Mouse (Mus musculus) lung, postnatal 14 days (tissue): ENCODE results near the gene Arhgef1.
"Not testable (repeated sequence)": the region's sequence is repeated elsewhere in the genome, so short reads cannot be mapped to it uniquely, and the experiment has no call there.

Source experiments
- DNase-seq: peaks from one replicate; pipeline ENCODE4 v3.0.0; 2021

Arhgef1 gene

GRCm38 (mm10) chr7:24890281-24891216, 12.2 kb upstream of the Arhgef1 start:
- peak; percentile 80 for DNase-seq

GRCm38 (mm10) chr7:24891241-24892124, 11.2 kb upstream of the Arhgef1 start:
- no peak for DNase-seq

GRCm38 (mm10) chr7:24892125-24892583, 10.6 kb upstream of the Arhgef1 start:
- DNase-seq, result no peak

- not testable (repeated sequence) for DNase-seq
These were observed 7.0 kb upstream of the Arhgef1 start for GRCm38 (mm10) chr7:24895749-24896148.

- DNase-seq, result no peak
These were observed 6.4 kb upstream of the Arhgef1 start for GRCm38 (mm10) chr7:24896269-24896668.

- no peak for DNase-seq
These were observed 5.5 kb upstream of the Arhgef1 start, which contains the start of gene Cd79a for GRCm38 (mm10) chr7:24897224-24897623. Cd79a (plus strand) TSS chr7:24897381.

- DNase-seq, result no peak
These were observed 4.8 kb upstream of the Arhgef1 start for GRCm38 (mm10) chr7:24897959-24898358.

GRCm38 (mm10) chr7:24901114-24901513, 1.6 kb upstream of the Arhgef1 start:
- DNase-seq, result no peak

- DNase-seq, result no peak
These were observed 870 bp upstream of the Arhgef1 start for GRCm38 (mm10) chr7:24901842-24902241.

GRCm38 (mm10) chr7:24902264-24902629, 465 bp upstream of the Arhgef1 start:
- no peak for DNase-seq

- DNase-seq, result no peak
These were observed 723 bp downstream of the Arhgef1 start for GRCm38 (mm10) chr7:24903444-24903825.

- DNase-seq, result peak; percentile 97
These were observed 1.4 kb downstream of the Arhgef1 start for GRCm38 (mm10) chr7:24904070-24904483.

GRCm38 (mm10) chr7:24904936-24905335, 2.2 kb downstream of the Arhgef1 start:
- peak; percentile 74 for DNase-seq

- no peak for DNase-seq
These were observed 3.8 kb downstream of the Arhgef1 start for GRCm38 (mm10) chr7:24906551-24906950.

- peak; percentile 61 for DNase-seq
These were observed 4.6 kb downstream of the Arhgef1 start for GRCm38 (mm10) chr7:24907211-24907748.

GRCm38 (mm10) chr7:24912480-24912879, 9.8 kb downstream of the Arhgef1 start:
- no peak for DNase-seq

GRCm38 (mm10) chr7:24918763-24919323, 16.1 kb downstream of the Arhgef1 start:
- no peak for DNase-seq

GRCm38 (mm10) chr7:24919728-24920127, 17.0 kb downstream of the Arhgef1 start:
- DNase-seq, result no peak

- no peak for DNase-seq
These were observed 27.8 kb downstream of the Arhgef1 start for GRCm38 (mm10) chr7:24930475-24930874.

- DNase-seq, result no peak
These were observed 28.9 kb downstream of the Arhgef1 start for GRCm38 (mm10) chr7:24931651-24932050.

GRCm38 (mm10) chr7:24943641-24944040, 40.9 kb downstream of the Arhgef1 start:
- no peak for DNase-seq

GRCm38 (mm10) chr7:24944257-24944950, 41.7 kb downstream of the Arhgef1 start, which contains the start of gene Gm4881:
Gm4881 (minus strand) TSS chr7:24944494.
- no peak for DNase-seq
